Mouse (Mus musculus) bone marrow, adult 2 months (tissue): ENCODE data around the gene Ccnc. TPM values are rescaled to one million over a fixed set of nuclear protein-coding genes. Genes with fewer than 3 reads are reported as not detected.
"Not testable (repeated sequence)": the region's sequence is repeated elsewhere in the genome, so short reads cannot be mapped to it uniquely, and the experiment has no call there.

ENCODE experiments used
- H3K27ac ChIP-seq: fragments of 200-500 bp; 2 replicates; pipeline ENCODE4 v1.5.1; 2012; ENCODE audit warnings: low read depth, mild to moderate bottlenecking, control low read depth, inconsistent platforms, low read length; ENCODE audit not compliant: control insufficient read depth, poor library complexity, insufficient read depth
- H3K4me1 ChIP-seq: fragments of 200-500 bp; 2 replicates; pipeline ENCODE4 v1.6.1; 2011; ENCODE audit warnings: low read length; ENCODE audit not compliant: control insufficient read depth, insufficient read depth
- H3K4me3 ChIP-seq: fragments of 200-500 bp; replicated peaks from 2 replicates; pipeline ENCODE3; 2011; ENCODE audit warnings: mild to moderate bottlenecking, low read depth, low read length, control low read depth; ENCODE audit not compliant: control insufficient read depth
- CTCF ChIP-seq: fragments of 200-500 bp; IDR thresholded peaks from 2 replicates; pipeline ENCODE4 v1.5.1; 2011; ENCODE audit warnings: low read length, control low read depth; ENCODE audit not compliant: control insufficient read depth, insufficient read depth
- POLR2A ChIP-seq: fragments of 200-500 bp; IDR thresholded peaks from 2 replicates; pipeline ENCODE4 v1.6.1; 2011; ENCODE audit warnings: low read depth, mild to moderate bottlenecking, control low read depth, low read length, borderline replicate concordance; ENCODE audit not compliant: control insufficient read depth
- WGBS: fragments of 180-500 bp; shearing (Covaris S2); methylation state at CpG from one replicate; pipeline ENCODE4 v1.1.7; 2018; 5-methylcytosine and 5-hydroxymethylcytosine counted together
- polyA plus RNA-seq: library from polyadenylated mRNA; stranded (reverse); fragments of >200 nt; gene quantifications from 2 replicates; pipeline ENCODE4 v1.2.4, GENCODE M21; 2011; ENCODE audit warnings: low replicate concordance; ENCODE audit not compliant: missing spikeins, insufficient read depth, insufficient read length

Ccnc gene
- polyA plus RNA-seq, 1 experiment, result 13.6 TPM

GRCm38 (mm10) chr4:21705046-21705445 lies 22.5 kb upstream of the Ccnc start:
- Histone ChIP-seq H3K4me3 (no peak overlapping the region), H3K4me1 (no peaks in the 10 kb centered on the region), H3K27ac (no peak overlapping the region)
- 45% methylated on average over 1 of the region's 1 CpGs for WGBS
- TF ChIP-seq POLR2A (no peak), CTCF (no peak)

GRCm38 (mm10) chr4:21712147-21712546 lies 15.4 kb upstream of the Ccnc start:
- no peak overlapping the region for H3K27ac ChIP-seq
- 7% methylated on average over 13 of the region's 13 CpGs for WGBS
- TF ChIP-seq CTCF, result no peak
- no peak for TF ChIP-seq POLR2A
- no peak overlapping the region for H3K4me3 ChIP-seq
- H3K4me1 ChIP-seq, result no peaks in the 10 kb centered on the region

- no peak overlapping the region for H3K27ac ChIP-seq
Measured at GRCm38 (mm10) chr4:21722752-21723334, 4.7 kb upstream of the Ccnc start.

GRCm38 (mm10) chr4:21726912-21727614 lies 438 bp upstream of the Ccnc start:
- peak overlapping the region; percentile 72 for H3K4me3 ChIP-seq
- peaks cover 2% of the 10 kb centered on the region for H3K4me1 ChIP-seq
- peak; percentile 28; the same call in 1 of the 2 replicates for TF ChIP-seq CTCF
- TF ChIP-seq POLR2A, result no peak
- WGBS, result under 1% methylated on average over 22 of the region's 22 CpGs
- H3K27ac ChIP-seq, result peak overlapping the region; percentile 50; the same call in 1 of the 2 replicates

More at GRCm38 (mm10) chr4:21722752-21723334, 4.7 kb upstream of the Ccnc start:
- Histone ChIP-seq H3K4me3 (no peak overlapping the region), H3K4me1 (no peaks in the 10 kb centered on the region; the same call in 1 of the 2 replicates)
- TF ChIP-seq CTCF, result no peak
- no peak for TF ChIP-seq POLR2A
- WGBS, result 59% methylated on average over 7 of the region's 7 CpGs

- Histone ChIP-seq H3K4me1 (no peaks in the 10 kb centered on the region), H3K4me3 (no peak overlapping the region), H3K27ac (no peak overlapping the region)
- WGBS, result 83% methylated on average over 4 of the region's 4 CpGs
- no peak for TF ChIP-seq CTCF
- TF ChIP-seq POLR2A, result no peak
Measured at GRCm38 (mm10) chr4:21739169-21739568, 11.7 kb downstream of the Ccnc start.

GRCm38 (mm10) chr4:21744142-21744541 lies 16.6 kb downstream of the Ccnc start:
- WGBS, result 88% methylated on average over 8 of the region's 8 CpGs
- H3K27ac ChIP-seq, H3K4me3 ChIP-seq, H3K4me1 ChIP-seq: not testable (repeated sequence)

GRCm38 (mm10) chr4:21745723-21746122 lies 18.2 kb downstream of the Ccnc start:
- TF ChIP-seq CTCF, result no peak
- no peak for TF ChIP-seq POLR2A
- H3K4me3 ChIP-seq, result no peak overlapping the region
- H3K27ac ChIP-seq, result no peak overlapping the region
- 92% methylated on average over 5 of the region's 5 CpGs for WGBS
- no peaks in the 10 kb centered on the region for H3K4me1 ChIP-seq

- TF ChIP-seq CTCF (no peak), POLR2A (no peak)
- H3K4me1 ChIP-seq, result peaks cover 4% of the 10 kb centered on the region
- no peak overlapping the region for H3K4me3 ChIP-seq
- H3K27ac ChIP-seq, result peak overlapping the region; percentile 67
- 22% methylated on average over 4 of the region's 4 CpGs for WGBS
Measured at GRCm38 (mm10) chr4:21755123-21755789, 27.8 kb downstream of the Ccnc start.

GRCm38 (mm10) chr4:21758860-21759259 lies 31.4 kb downstream of the Ccnc start:
- peaks cover 4% of the 10 kb centered on the region for H3K4me1 ChIP-seq
- TF ChIP-seq POLR2A (no peak), CTCF (0 out of 2 replicates have a peak, but pooled peaks have one; percentile 17)
- WGBS, result 67% methylated on average over 1 of the region's 1 CpGs
- no peak overlapping the region for H3K27ac ChIP-seq
- no peak overlapping the region for H3K4me3 ChIP-seq
